Mouse (Mus musculus): ENCODE results near the gene Sppl2c. TPM values are rescaled to one million over a fixed set of nuclear protein-coding genes. Genes with fewer than 3 reads are reported as not detected.

The Sppl2c gene
- total and polyA plus RNA-seq, 3 experiments = not detected

- TF ChIP-seq CTCF (conservative IDR thresholded peaks at IDR 0.05 in 1 of 2, IDR thresholded peaks at IDR 0.05 in 1 of 2; ENCODE audit: low read depth in 2 of 2, low read length in 2 of 2) = peak; percentile 99 to 100
- TF ChIP-seq JUN (IDR thresholded peaks at IDR 0.05; ENCODE audit: insufficient read depth, low read depth, low read length) = no peak
- no peak for TF ChIP-seq ZMIZ1 (IDR thresholded peaks at IDR 0.05; ENCODE audit: low read depth, low read length)
- no peak; the same call in none of the 2 replicates for TF ChIP-seq RAD21 (IDR thresholded peaks at IDR 0.05; ENCODE audit: low read depth, low read length)
- no peak for TF ChIP-seq CHD2 (IDR thresholded peaks at IDR 0.05; ENCODE audit: low read length)
- TF ChIP-seq RCOR1 (conservative IDR thresholded peaks at IDR 0.05; ENCODE audit: low read depth, low read length) = no peak
- TF ChIP-seq ZKSCAN1 (IDR thresholded peaks at IDR 0.05; ENCODE audit: borderline replicate concordance, low read depth, low read length) = no peak
- no peak; the same call in 1 of the 2 replicates for TF ChIP-seq JUND (conservative IDR thresholded peaks at IDR 0.05; ENCODE audit: low read depth, low read length)
- no peak for TF ChIP-seq KAT2A (IDR thresholded peaks at IDR 0.05; ENCODE audit: insufficient replicate concordance, low read length)
- no peak for TF ChIP-seq PAX5 (IDR thresholded peaks at IDR 0.05; ENCODE audit: low read length)
Observed at GRCm38 (mm10) chr11:104195791-104196190, 9.7 kb downstream of the Sppl2c start (continued).

- in situ Hi-C loops (cut with MboI; ENCODE audit: low pct_ligation_motif_present, low pct_unique_long_range_greater_than_20kb, low sequenced_read_pairs) (loop anchor here (5.0 kb wide), 1 partner anchor 431 kb away; no protein-coding TSS in a partner anchor), dilution Hi-C loops (cut with MboI; ENCODE audit: extremely low pct_ligation_motif_present, extremely low pct_unique_long_range_greater_than_20kb, low sequenced_read_pairs) (no loop called here)
- TF ChIP-seq POLR2A (IDR thresholded peaks at IDR 0.05; ENCODE audit: low read depth, low read length) (no peak), CHD2 (IDR thresholded peaks at IDR 0.05; ENCODE audit: low read length) (no peak), USF1 (IDR thresholded peaks at IDR 0.05; ENCODE audit: low read depth, low read length) (no peak), SMC3 (IDR thresholded peaks at IDR 0.05; ENCODE audit: low read depth, low read length) (peak; percentile 3; the same call in 1 of the 2 replicates), PAX5 (IDR thresholded peaks at IDR 0.05; ENCODE audit: low read length) (no peak)
- no peaks in the 10 kb centered on the region for H3K36me3 ChIP-seq (replicated peaks in 1 of 2; ENCODE audit: control insufficient read depth in 1 of 2, insufficient read depth in 1 of 2, low read length in 1 of 2)
- peaks cover 17% of the 10 kb centered on the region for H3K9me3 ChIP-seq (replicated peaks; ENCODE audit: low read length)
- DNase-seq (ENCODE audit: extremely low read depth) = peak; percentile 10
- no peak overlapping the region for H3K4me2 ChIP-seq (ENCODE audit: insufficient read depth, low read depth, poor library complexity, severe bottlenecking)
- no peak overlapping the region for H3K27ac ChIP-seq (ENCODE audit: insufficient read depth, low read depth)
- no peak overlapping the region for H3K4me3 ChIP-seq (replicated peaks in 1 of 3; ENCODE audit: low read depth in 2 of 3, low read length in 2 of 3, poor library complexity in 1 of 3)
- H3K27me3 ChIP-seq (replicated peaks) = peaks cover 52% of the 10 kb centered on the region
- H3K9ac ChIP-seq (ENCODE audit: insufficient read depth, low read depth) = no peak overlapping the region
- no peaks in the 10 kb centered on the region for H3K4me1 ChIP-seq (ENCODE audit: control insufficient read depth in 1 of 2, insufficient read depth in 2 of 2)
- no peaks in the 10 kb centered on the region for H3K79me2 ChIP-seq (replicated peaks; ENCODE audit: control insufficient read depth, extremely low read depth, insufficient read depth, poor library complexity, severe bottlenecking)
Observed at GRCm38 (mm10) chr11:104197861-104198260, 11.7 kb downstream of the Sppl2c start.

- DNase-seq (ENCODE audit: extremely low read depth) = no peak
Observed at GRCm38 (mm10) chr11:104203271-104203670, 17.1 kb downstream of the Sppl2c start.

More at GRCm38 (mm10) chr11:104203271-104203670, 17.1 kb downstream of the Sppl2c start:
- TF ChIP-seq RAD21 (IDR thresholded peaks at IDR 0.05; ENCODE audit: low read depth, low read length) = no peak
- no peak for TF ChIP-seq ZNF384 (IDR thresholded peaks at IDR 0.05; ENCODE audit: low read depth, low read length)
- no peak for TF ChIP-seq NRF1 (IDR thresholded peaks at IDR 0.05; ENCODE audit: low read depth, low read length)
- TF ChIP-seq MXI1 (IDR thresholded peaks at IDR 0.05; ENCODE audit: low read depth, low read length) = no peak
- H3K4me2 ChIP-seq (ENCODE audit: insufficient read depth, low read depth, poor library complexity, severe bottlenecking) = no peak overlapping the region
- H3K4me3 ChIP-seq (replicated peaks in 1 of 3; ENCODE audit: low read depth in 2 of 3, low read length in 2 of 3, poor library complexity in 1 of 3) = no peak overlapping the region
- no peaks in the 10 kb centered on the region for H3K4me1 ChIP-seq (ENCODE audit: control insufficient read depth in 1 of 2, insufficient read depth in 2 of 2)
- H3K9ac ChIP-seq (ENCODE audit: insufficient read depth, low read depth) = no peak overlapping the region
- peaks cover 74% of the 10 kb centered on the region for H3K27me3 ChIP-seq (replicated peaks)
- in situ Hi-C loops (cut with MboI; ENCODE audit: low pct_ligation_motif_present, low pct_unique_long_range_greater_than_20kb, low sequenced_read_pairs) = no loop called here
- H3K36me3 ChIP-seq (replicated peaks in 1 of 2; ENCODE audit: control insufficient read depth in 1 of 2, insufficient read depth in 1 of 2, low read length in 1 of 2) = no peaks in the 10 kb centered on the region
- H3K27ac ChIP-seq (ENCODE audit: insufficient read depth, low read depth) = no peak overlapping the region
- dilution Hi-C loops (cut with MboI; ENCODE audit: extremely low pct_ligation_motif_present, extremely low pct_unique_long_range_greater_than_20kb, low sequenced_read_pairs) = no loop called here
- no peaks in the 10 kb centered on the region for H3K79me2 ChIP-seq (replicated peaks; ENCODE audit: control insufficient read depth, extremely low read depth, insufficient read depth, poor library complexity, severe bottlenecking)
- peaks cover 23% of the 10 kb centered on the region for H3K9me3 ChIP-seq (replicated peaks; ENCODE audit: low read length)
